Mouse (Mus musculus) olfactory bulb, adult 2 months (tissue): ENCODE measurements around the gene Lipt2.

Experiments used
- CTCF ChIP-seq: fragments of 200-500 bp; IDR thresholded peaks from 2 replicates; pipeline ENCODE4 v1.5.1; 2012; ENCODE audit warnings: low read depth, mild to moderate bottlenecking, low read length, moderate library complexity; ENCODE audit not compliant: insufficient read depth
- POLR2A ChIP-seq: fragments of 200-500 bp; IDR thresholded peaks from 2 replicates; pipeline ENCODE4 v1.6.1; 2012; ENCODE audit warnings: mild to moderate bottlenecking, low read depth, low read length, moderate library complexity; ENCODE audit not compliant: insufficient read depth

DNA sequence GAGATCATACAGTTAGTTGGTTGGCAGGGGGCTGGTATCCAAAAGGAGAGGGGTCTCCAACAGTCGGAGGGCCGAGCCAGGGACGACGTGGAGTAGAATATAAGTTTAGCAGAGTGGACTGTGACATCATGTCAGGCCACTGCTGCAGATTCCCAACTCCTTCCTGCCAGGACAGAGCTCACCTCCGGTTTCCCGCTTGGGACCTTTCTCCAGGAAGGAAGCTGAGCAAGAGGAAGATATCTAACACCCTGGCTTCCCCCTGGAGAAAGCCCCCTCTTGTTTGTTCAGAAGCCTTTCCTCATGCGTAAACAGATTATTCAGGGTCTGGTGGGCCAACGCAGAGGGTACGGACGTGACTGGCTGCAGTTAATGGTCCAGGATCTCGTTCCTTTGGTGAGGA, 9.6 kb downstream of the Lipt2 start:
- TF ChIP-seq CTCF: no peak
- no peak for TF ChIP-seq POLR2A
